Mouse (Mus musculus) stomach, postnatal 0 days (tissue): ENCODE measurements at regions not wholly inside any gene's neighbourhood (a gene's known extent, or its start where the extent isn't known, plus 50 kb on each side); places are given as distances from the start of the nearest gene placed in this dataset.

ENCODE experiments used
- CTCF ChIP-seq: IDR thresholded peaks from 2 replicates; pipeline ENCODE4 v1.5.1; 2016; ENCODE audit warnings: antibody characterized with exemption, low read depth, mild to moderate bottlenecking, moderate library complexity
- EP300 ChIP-seq: optimal IDR thresholded peaks from 2 replicates; pipeline ENCODE3; 2016; ENCODE audit warnings: antibody characterized with exemption

GRCm38 (mm10) chr19:44676555-44677120, 79.2 kb upstream of the Pax2 start:
- TF ChIP-seq CTCF (no peak), EP300 (no peak)
